Mouse (Mus musculus) cerebellum, adult 2 months (tissue): ENCODE results near the gene Sertad3. TPM values are rescaled to one million over a fixed set of nuclear protein-coding genes. Genes with fewer than 3 reads are reported as not detected.

Experiments used
- DNase-seq, 2 experiments: peaks; one replicate each; pipeline ENCODE4 v3.0.0; 2021
- H3K27ac ChIP-seq: fragments of 200-500 bp; 2 replicates; pipeline ENCODE4 v1.5.1; 2012; ENCODE audit warnings: low read length, control low read depth, inconsistent platforms; ENCODE audit not compliant: insufficient read depth
- H3K27me3 ChIP-seq: fragments of 200-500 bp; 2 replicates; pipeline ENCODE4 v1.6.1; 2012; ENCODE audit warnings: inconsistent platforms, mild to moderate bottlenecking, low read length, moderate library complexity; ENCODE audit not compliant: control insufficient read depth, insufficient read depth
- H3K4me1 ChIP-seq: fragments of 200-500 bp; 2 replicates; pipeline ENCODE4 v1.6.1; 2011; ENCODE audit warnings: low read length; ENCODE audit not compliant: control insufficient read depth, insufficient read depth
- H3K4me3 ChIP-seq: fragments of 200-500 bp; replicated peaks from 2 replicates; pipeline ENCODE3; 2011; ENCODE audit warnings: mild to moderate bottlenecking, low read depth, low read length, control low read depth; ENCODE audit not compliant: insufficient read depth
- CTCF ChIP-seq: fragments of 200-500 bp; IDR thresholded peaks from 2 replicates; pipeline ENCODE4 v1.5.1; 2011; ENCODE audit warnings: low read depth, mild to moderate bottlenecking, control low read depth, low read length, moderate library complexity, borderline replicate concordance; ENCODE audit not compliant: insufficient read depth
- POLR2A ChIP-seq: fragments of 200-500 bp; IDR thresholded peaks from 2 replicates; pipeline ENCODE4 v1.6.1; 2011; ENCODE audit warnings: low read length, control low read depth, borderline replicate concordance; ENCODE audit not compliant: insufficient read depth
- WGBS: fragments of 180-500 bp; shearing (Covaris S2); methylation state at CpG from one replicate; pipeline ENCODE4 v1.1.7; 2018; 5-methylcytosine and 5-hydroxymethylcytosine counted together
- polyA plus RNA-seq: library from polyadenylated mRNA; depleted of rRNA; stranded (reverse); fragments of >200 nt; gene quantifications from 2 replicates; pipeline ENCODE4 v1.2.3, GENCODE M21; 2012

Sertad3 gene
- polyA plus RNA-seq, 1 experiment: 8.9 TPM

- no peak for TF ChIP-seq CTCF
- no peak for TF ChIP-seq POLR2A
These were observed 25.5 kb downstream of the Sertad3 start, which contains the start of gene Prx for GRCm38 (mm10) chr7:27499036-27499435. Prx (plus strand) TSS chr7:27499324.

DNA sequence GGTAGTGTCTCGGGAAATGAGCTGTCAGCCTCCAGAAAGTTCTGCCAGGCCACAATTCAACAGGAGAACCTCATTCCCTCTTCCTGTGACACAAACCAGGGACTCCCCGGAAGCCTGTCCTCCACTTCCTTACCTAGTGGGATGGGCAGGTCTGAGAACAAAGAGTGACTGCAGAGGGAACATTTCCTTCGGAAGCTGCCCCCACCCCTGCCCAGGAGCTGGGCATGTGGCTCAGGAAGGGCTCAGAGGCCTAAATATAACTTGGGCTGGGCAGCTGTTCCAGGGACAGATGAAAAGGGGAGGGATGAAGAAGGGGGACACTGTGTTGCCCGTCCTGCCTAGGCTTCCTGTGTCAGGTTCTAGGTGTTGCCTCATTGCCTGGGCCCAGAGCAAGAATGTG lies 28.1 kb downstream of the Sertad3 start:
- H3K4me3 ChIP-seq: no peak overlapping the region
- DNase-seq: no peak
- WGBS: 76% methylated on average over 4 of the region's 4 CpGs
- TF ChIP-seq POLR2A (no peak), CTCF (no peak)
- H3K27me3 ChIP-seq: no peaks in the 10 kb centered on the region
- no peak overlapping the region for H3K27ac ChIP-seq
- H3K4me1 ChIP-seq: no peaks in the 10 kb centered on the region; the same call in 1 of the 2 replicates

More at GRCm38 (mm10) chr7:27499036-27499435, 25.5 kb downstream of the Sertad3 start, which contains the start of gene Prx:
- H3K4me3 ChIP-seq: no peak within 1 kb of the TSS
- no peaks in the 10 kb centered on the region; the same call in 1 of the 2 replicates for H3K4me1 ChIP-seq
- no peaks in the 10 kb centered on the region for H3K27me3 ChIP-seq
- H3K27ac ChIP-seq: no peak within 1 kb of the TSS
- WGBS: 62% methylated on average over 3 of the region's 3 CpGs
- no peak for DNase-seq

- no peak overlapping the region for H3K4me3 ChIP-seq
These were observed 33.3 kb downstream of the Sertad3 start for GRCm38 (mm10) chr7:27506765-27507370.

GRCm38 (mm10) chr7:27507711-27508647 lies 34.4 kb downstream of the Sertad3 start:
- peak overlapping the region; percentile 41; the same call in 1 of the 2 replicates for H3K27ac ChIP-seq
- peak; percentile 91 to 93 for DNase-seq
- H3K4me1 ChIP-seq: no peaks in the 10 kb centered on the region
- H3K4me3 ChIP-seq: peak overlapping the region; percentile 89
- TF ChIP-seq CTCF (no peak; the same call in 1 of the 2 replicates), POLR2A (peak; percentile 57; the same call in 1 of the 2 replicates)
- WGBS: under 1% methylated on average over 54 of the region's 54 CpGs
- H3K27me3 ChIP-seq: no peaks in the 10 kb centered on the region

More at GRCm38 (mm10) chr7:27506765-27507370, 33.3 kb downstream of the Sertad3 start:
- TF ChIP-seq POLR2A: no peak
- no peak for TF ChIP-seq CTCF
- DNase-seq: no peak
- WGBS: 52% methylated on average over 9 of the region's 9 CpGs
- Histone ChIP-seq H3K4me1 (no peaks in the 10 kb centered on the region), H3K27me3 (no peaks in the 10 kb centered on the region), H3K27ac (no peak overlapping the region)

GRCm38 (mm10) chr7:27508648-27509005 lies 35.1 kb downstream of the Sertad3 start:
- Histone ChIP-seq H3K4me1 (no peaks in the 10 kb centered on the region), H3K27ac (no peak overlapping the region), H3K4me3 (no peak overlapping the region), H3K27me3 (no peaks in the 10 kb centered on the region)
- DNase-seq: peak; percentile 59 to 61
- 23% methylated on average over 6 of the region's 6 CpGs for WGBS
- TF ChIP-seq POLR2A: no peak
- peak; percentile 73 for TF ChIP-seq CTCF

GRCm38 (mm10) chr7:27510809-27511208 lies 37.2 kb downstream of the Sertad3 start:
- TF ChIP-seq POLR2A: no peak
- TF ChIP-seq CTCF: no peak
- no peak for DNase-seq
- 92% methylated on average over 2 of the region's 2 CpGs for WGBS
- Histone ChIP-seq H3K27me3 (no peaks in the 10 kb centered on the region), H3K27ac (no peak overlapping the region), H3K4me3 (no peak overlapping the region), H3K4me1 (no peaks in the 10 kb centered on the region)

DNA sequence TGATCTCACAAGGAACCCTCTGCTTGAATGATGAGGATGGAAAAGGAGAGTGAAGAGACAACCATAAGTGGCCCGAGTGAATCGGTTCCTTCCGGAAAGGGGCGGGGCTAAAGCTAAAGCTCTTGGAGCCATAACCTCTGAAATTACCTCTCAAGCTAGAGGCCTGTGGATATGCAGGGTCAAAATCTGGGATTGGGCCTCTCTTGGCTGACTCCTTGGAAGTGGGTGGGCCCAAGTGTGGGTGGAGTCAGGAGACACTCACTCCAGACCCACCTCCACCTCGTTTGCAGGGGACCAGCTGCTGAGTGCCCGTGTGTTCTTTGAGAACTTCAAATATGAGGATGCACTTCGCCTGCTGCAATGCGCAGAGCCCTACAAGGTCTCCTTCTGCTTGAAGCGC lies 41.4 kb downstream of the Sertad3 start:
- Histone ChIP-seq H3K4me1 (no peaks in the 10 kb centered on the region), H3K27me3 (no peaks in the 10 kb centered on the region), H3K27ac (no peak overlapping the region), H3K4me3 (no peak overlapping the region)
- DNase-seq: no peak
- TF ChIP-seq POLR2A (no peak), CTCF (no peak)
- 78% methylated on average over 9 of the region's 9 CpGs for WGBS

- H3K27me3 ChIP-seq: no peaks in the 10 kb centered on the region
- WGBS: 84% methylated on average over 9 of the region's 9 CpGs
- no peak for TF ChIP-seq CTCF
- no peak for TF ChIP-seq POLR2A
- no peak overlapping the region for H3K27ac ChIP-seq
- H3K4me3 ChIP-seq: no peak overlapping the region
- no peaks in the 10 kb centered on the region for H3K4me1 ChIP-seq
- no peak for DNase-seq
These were observed 44.7 kb downstream of the Sertad3 start for GRCm38 (mm10) chr7:27518314-27518713.
